In the genomic region with DNA sequence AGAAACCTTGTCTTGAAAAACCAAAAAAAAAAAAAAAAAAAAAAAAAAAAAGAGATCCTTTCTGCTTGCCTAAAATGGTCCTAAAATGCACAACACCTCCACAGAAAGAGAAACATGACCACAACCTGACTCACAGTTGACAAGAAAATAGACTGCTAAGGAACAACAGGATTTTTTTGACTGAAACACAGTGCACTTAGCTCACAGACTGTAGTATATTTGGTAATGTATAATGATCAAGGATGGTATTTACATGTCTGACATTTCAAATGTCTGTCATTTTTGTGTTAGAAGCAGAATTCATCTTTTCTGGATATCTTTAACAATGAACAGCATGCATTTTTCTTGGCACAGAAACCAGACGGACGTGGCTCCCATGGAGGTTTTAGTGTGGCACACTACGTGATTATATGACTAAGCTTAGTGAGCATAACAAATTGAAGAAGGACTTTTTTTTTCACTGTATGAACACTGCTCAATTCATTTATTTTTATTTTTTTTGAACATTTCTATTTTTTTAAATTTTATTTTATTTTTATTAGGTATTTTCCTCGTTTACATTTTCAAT, we compare ENCODE assay signal across 27 mouse cellular contexts.
DNase-seq lines count a peak whose midpoint lies in the region; ATAC-seq lines count a peak whose summit lies in the region.
"Had no signal": no experiment of that assay in that cellular context is flagged by ENCODE, and none has a peak within 500 bp of the region (broad histone marks: within the 10 kb centered on the region; RNA-seq: fewer than 3 reads in every experiment).

No protein-coding gene starts in this region.

- no peaks in the 10 kb centered on the region for H3K27me3 ChIP-seq in forebrain, embryonic 15.5 days
- no peaks in the 10 kb centered on the region for H3K27me3 ChIP-seq in forebrain, embryonic 13.5 days
- no peaks in the 10 kb centered on the region for H3K27me3 ChIP-seq in hindbrain, embryonic 11.5 days (ENCODE audit: control insufficient read depth, insufficient read depth, low read length)
- H3K27me3 ChIP-seq: embryonic facial prominence, embryonic 13.5 days; heart, embryonic 12.5 days; heart, embryonic 15.5 days had no signal

- no peak overlapping the region for H3K4me3 ChIP-seq in forebrain, embryonic 15.5 days
- no peak overlapping the region for H3K4me3 ChIP-seq in forebrain, embryonic 13.5 days
- no peak overlapping the region for H3K4me3 ChIP-seq in hindbrain, embryonic 11.5 days (ENCODE audit: low read depth, low read length)
- H3K4me3 ChIP-seq: embryonic facial prominence, embryonic 13.5 days; heart, embryonic 12.5 days; heart, embryonic 15.5 days; hindbrain, embryonic 10.5 days had no signal

- H3K9me3 ChIP-seq in forebrain, embryonic 15.5 days = no peaks in the 10 kb centered on the region
- H3K9me3 ChIP-seq in forebrain, embryonic 13.5 days (replicated peaks) = no peaks in the 10 kb centered on the region
- H3K9me3 ChIP-seq in hindbrain, embryonic 11.5 days (ENCODE audit: control insufficient read depth, low read length) = no peaks in the 10 kb centered on the region
- H3K9me3 ChIP-seq: embryonic facial prominence, embryonic 13.5 days; heart, embryonic 12.5 days; heart, embryonic 15.5 days; hindbrain, embryonic 10.5 days had no signal

- no peak overlapping the region for H3K4me2 ChIP-seq in forebrain, embryonic 15.5 days (replicated peaks)
- no peak overlapping the region for H3K4me2 ChIP-seq in forebrain, embryonic 13.5 days
- no peak overlapping the region for H3K4me2 ChIP-seq in hindbrain, embryonic 11.5 days (replicated peaks; ENCODE audit: low read depth, low read length)
- H3K4me2 ChIP-seq: embryonic facial prominence, embryonic 13.5 days; heart, embryonic 12.5 days; heart, embryonic 15.5 days; hindbrain, embryonic 14.5 days had no signal

- no peak for DNase-seq in frontal cortex, postnatal 10 days (ENCODE audit: low spot score in 2 of 2)
- DNase-seq in brain, embryonic 18.5 days (ENCODE audit: low read depth, low spot score) = peak; percentile 43
- no peak for DNase-seq in hindbrain, embryonic 11.5 days (ENCODE audit: low spot score)
- DNase-seq: adrenal gland, adult 2 months; adrenal gland, postnatal 14 days; cerebellum, adult 11 months; cerebellum, adult 2 months; cerebellum, adult 9-11 months; cerebellum, postnatal 25 days; gastrocnemius, postnatal 25 days; heart, adult 18-20 months; heart, postnatal 10 days; heart, postnatal 36 days; kidney, adult 18-20 months; kidney, adult 9 months had no signal

- no peaks in the 10 kb centered on the region for H3K36me3 ChIP-seq in forebrain, embryonic 15.5 days
- H3K36me3 ChIP-seq in forebrain, embryonic 13.5 days (ENCODE audit: poor library complexity, severe bottlenecking) = no peaks in the 10 kb centered on the region
- no peaks in the 10 kb centered on the region for H3K36me3 ChIP-seq in hindbrain, embryonic 11.5 days (ENCODE audit: control insufficient read depth, insufficient read depth, low read length)
- H3K36me3 ChIP-seq: embryonic facial prominence, embryonic 13.5 days; heart, embryonic 12.5 days; heart, embryonic 15.5 days; hindbrain, embryonic 10.5 days had no signal

- H3K4me1 ChIP-seq in forebrain, embryonic 15.5 days = no peaks in the 10 kb centered on the region
- no peaks in the 10 kb centered on the region for H3K4me1 ChIP-seq in forebrain, embryonic 13.5 days
- H3K4me1 ChIP-seq in hindbrain, embryonic 11.5 days (replicated peaks; ENCODE audit: control insufficient read depth, insufficient read depth, low read length) = no peaks in the 10 kb centered on the region
- H3K4me1 ChIP-seq: embryonic facial prominence, embryonic 13.5 days had no signal

- H3K9ac ChIP-seq in forebrain, embryonic 15.5 days (replicated peaks) = no peak overlapping the region
- no peak overlapping the region for H3K9ac ChIP-seq in forebrain, embryonic 13.5 days
- no peak overlapping the region for H3K9ac ChIP-seq in hindbrain, embryonic 11.5 days (ENCODE audit: low read depth, low read length)
- H3K9ac ChIP-seq: embryonic facial prominence, embryonic 13.5 days; heart, embryonic 12.5 days; heart, embryonic 15.5 days; hindbrain, embryonic 14.5 days had no signal

- ATAC-seq in forebrain, embryonic 15.5 days (replicated peaks) = 0 out of 2 replicates have a peak, but pooled peaks have one; percentile 32
- ATAC-seq in forebrain, embryonic 13.5 days = no peak
- ATAC-seq in frontal cortex, adult (ENCODE audit: low TSS enrichment) = peak; percentile 57; the same call in 1 of the 2 replicates
- no peak for ATAC-seq in hindbrain, embryonic 11.5 days (ENCODE audit: low FRiP score)
- ATAC-seq: CD4-positive, CD25-positive, alpha-beta regulatory T cell, adult 4 months; hindbrain, postnatal 0 days; inflammation-experienced regulatory T-cells, adult 6 months; intestine, embryonic 16.5 days had no signal

- WGBS in forebrain, embryonic 15.5 days = 73% methylated on average over 4 of the region's 4 CpGs
- 77% methylated on average over 4 of the region's 4 CpGs for WGBS in forebrain, embryonic 13.5 days
- 92% methylated on average over 4 of the region's 4 CpGs for WGBS in hindbrain, embryonic 11.5 days

- H3K27ac ChIP-seq in forebrain, embryonic 15.5 days (replicated peaks) = peak overlapping the region; percentile 54; the same call in 1 of the 2 replicates
- H3K27ac ChIP-seq in forebrain, embryonic 13.5 days = no peak overlapping the region
- H3K27ac ChIP-seq in hindbrain, embryonic 11.5 days (ENCODE audit: low read depth, low read length) = no peak overlapping the region
- H3K27ac ChIP-seq: embryonic facial prominence, embryonic 13.5 days; heart, embryonic 15.5 days; hindbrain, embryonic 10.5 days; hindbrain, embryonic 14.5 days; hindbrain, postnatal 0 days had no signal

Comparison
In these comparisons a context has a peak if more than half of its experiments do, and no peak if none do; other contexts are left out.
1. ATAC-seq: peak in forebrain, embryonic 15.5 days (single experiment) and frontal cortex, adult (single experiment); none in forebrain, embryonic 13.5 days (single experiment) and hindbrain, embryonic 11.5 days (single experiment).